ENCODE assay signal across 11 mouse cellular contexts in genomic region chr2:162976001-162976400, GRCm38 (mm10). TPM values are rescaled to one million over a fixed set of nuclear protein-coding genes. Genes with fewer than 3 reads are reported as not detected.
DNase-seq lines count a peak whose midpoint lies in the region; ATAC-seq lines count a peak whose summit lies in the region.
"Had no signal": no experiment of that assay in that cellular context is flagged by ENCODE, and none has a peak within 500 bp of the region (broad histone marks: within the 10 kb centered on the region; RNA-seq: fewer than 3 reads in every experiment).

No protein-coding gene starts in this region.

- no peak overlapping the region for H3K4me3 ChIP-seq in forebrain, embryonic 15.5 days
- no peak overlapping the region for H3K4me3 ChIP-seq in forebrain, embryonic 13.5 days
- H3K4me3 ChIP-seq: lung, embryonic 15.5 days; neural tube, embryonic 13.5 days had no signal

- no peaks in the 10 kb centered on the region for H3K9me3 ChIP-seq in forebrain, embryonic 15.5 days
- H3K9me3 ChIP-seq in forebrain, embryonic 13.5 days (replicated peaks): no peaks in the 10 kb centered on the region
- H3K9me3 ChIP-seq: lung, embryonic 15.5 days; neural tube, embryonic 13.5 days had no signal

- ATAC-seq in forebrain, embryonic 15.5 days (replicated peaks): 0 out of 2 replicates have a peak, but pooled peaks have one; percentile 14
- ATAC-seq in forebrain, embryonic 13.5 days: no peak

- WGBS in forebrain, embryonic 15.5 days: 51% methylated on average over 4 of the region's 4 CpGs
- 65% methylated on average over 4 of the region's 4 CpGs for WGBS in forebrain, embryonic 13.5 days

- no peaks in the 10 kb centered on the region for H3K27me3 ChIP-seq in forebrain, embryonic 15.5 days
- no peaks in the 10 kb centered on the region for H3K27me3 ChIP-seq in forebrain, embryonic 13.5 days
- H3K27me3 ChIP-seq: lung, embryonic 15.5 days; neural tube, embryonic 13.5 days had no signal

- H3K4me1 ChIP-seq in forebrain, embryonic 15.5 days: peaks cover 25% of the 10 kb centered on the region
- H3K4me1 ChIP-seq in forebrain, embryonic 13.5 days: peaks cover 31% of the 10 kb centered on the region

- H3K4me2 ChIP-seq in forebrain, embryonic 15.5 days (replicated peaks): no peak overlapping the region
- no peak overlapping the region for H3K4me2 ChIP-seq in forebrain, embryonic 13.5 days
- H3K4me2 ChIP-seq: lung, embryonic 15.5 days; neural tube, embryonic 13.5 days had no signal

- no peaks in the 10 kb centered on the region for H3K36me3 ChIP-seq in forebrain, embryonic 15.5 days
- no peaks in the 10 kb centered on the region for H3K36me3 ChIP-seq in forebrain, embryonic 13.5 days (ENCODE audit: poor library complexity, severe bottlenecking)
- H3K36me3 ChIP-seq: lung, embryonic 15.5 days; neural tube, embryonic 13.5 days had no signal

- intact Hi-C loops in left cerebral cortex, postnatal 4 days (cut with DNase I): no loop called here
- intact Hi-C loops in left cerebral cortex, postnatal 14 days (cut with DNase I): no loop called here

- H3K9ac ChIP-seq in forebrain, embryonic 15.5 days (replicated peaks): no peak overlapping the region
- no peak overlapping the region for H3K9ac ChIP-seq in forebrain, embryonic 13.5 days
- H3K9ac ChIP-seq: lung, embryonic 15.5 days; neural tube, embryonic 13.5 days had no signal

- DNase-seq in left cerebral cortex, postnatal 4 days: peak; percentile 70
- no peak for DNase-seq in left cerebral cortex, postnatal 14 days (ENCODE audit: low spot score in 2 of 2)
- DNase-seq in kidney, adult 9 months: peak; percentile 68
- DNase-seq in skeletal muscle tissue, adult 2 months (ENCODE audit: low read depth, low spot score): peak; percentile 42
- no peak for DNase-seq in frontal cortex, postnatal 10 days (ENCODE audit: low spot score in 2 of 2)
- no peak for DNase-seq in thymus, postnatal 14 days
- DNase-seq: cerebellum, postnatal 36 days had no signal

- H3K27ac ChIP-seq in forebrain, embryonic 15.5 days (replicated peaks): 0 out of 2 replicates have a peak overlapping the region, but pooled peaks have one; percentile 3
- no peak overlapping the region for H3K27ac ChIP-seq in forebrain, embryonic 13.5 days
- H3K27ac ChIP-seq: lung, embryonic 15.5 days; neural tube, embryonic 13.5 days had no signal

RNA-seq across cellular contexts. Expression of gene Sgk2, which starts 11.1 kb away (rescaled TPM):
- polyA plus RNA-seq in forebrain, embryonic 15.5 days (2015; fragmentation: Nextera tagmentation; extraction: Ambion mirVana): 0.32 TPM in 1 of 2 replicates, not detected in the other
- polyA plus RNA-seq in forebrain, embryonic 13.5 days (2015; fragmentation: Nextera tagmentation; extraction: Ambion mirVana): not detected in 2 replicates
- total RNA-seq in left cerebral cortex, postnatal 4 days (2021): not detected
- total RNA-seq in left cerebral cortex, postnatal 14 days (2021): 1 to 10 TPM in 1 of 2 experiments, under 1 TPM in 1; 0.55 to 1.1 TPM
- polyA plus RNA-seq: lung, embryonic 15.5 days; neural tube, embryonic 13.5 days had no signal

RNA-seq across cellular contexts. Expression of gene L3mbtl1, which starts 32.7 kb away (rescaled TPM):
- polyA plus RNA-seq in forebrain, embryonic 15.5 days (2015; fragmentation: Nextera tagmentation; extraction: Ambion mirVana): 0.86 and 1.3 TPM in 2 replicates
- polyA plus RNA-seq in forebrain, embryonic 13.5 days (2015; fragmentation: Nextera tagmentation; extraction: Ambion mirVana): 0.25 and 0.37 TPM in 2 replicates
- 10 to 100 TPM; 26.4 to 31.4 TPM for total RNA-seq in left cerebral cortex, postnatal 4 days (2021)
- total RNA-seq in left cerebral cortex, postnatal 14 days (2021): 10 to 100 TPM; 24.1 to 24.9 TPM

RNA-seq across cellular contexts. Expression of gene Ift52, which starts 41.2 kb away (rescaled TPM):
- polyA plus RNA-seq in forebrain, embryonic 15.5 days (2015; fragmentation: Nextera tagmentation; extraction: Ambion mirVana): 38.4 and 40.2 TPM in 2 replicates
- polyA plus RNA-seq in forebrain, embryonic 13.5 days (2015; fragmentation: Nextera tagmentation; extraction: Ambion mirVana): 44.8 and 48.9 TPM in 2 replicates
- total RNA-seq in left cerebral cortex, postnatal 4 days (2021): 10 to 100 TPM; 23.6 to 26.2 TPM
- total RNA-seq in left cerebral cortex, postnatal 14 days (2021): 10 to 100 TPM; 29.8 to 30.6 TPM

RNA-seq across cellular contexts. Expression of gene Srsf6, which starts 44.7 kb away (rescaled TPM):
- 172 and 180 TPM in 2 replicates for polyA plus RNA-seq in forebrain, embryonic 15.5 days (2015; fragmentation: Nextera tagmentation; extraction: Ambion mirVana)
- 212 and 238 TPM in 2 replicates for polyA plus RNA-seq in forebrain, embryonic 13.5 days (2015; fragmentation: Nextera tagmentation; extraction: Ambion mirVana)
- total RNA-seq in left cerebral cortex, postnatal 4 days (2021): 100 to 1,000 TPM; 154 to 158 TPM
- total RNA-seq in left cerebral cortex, postnatal 14 days (2021): 100 to 1,000 TPM; 112 to 115 TPM

Comparison
In these comparisons a context has a peak if more than half of its experiments do, and no peak if none do; other contexts are left out.
1. DNase-seq: peak in left cerebral cortex, postnatal 4 days (single experiment), kidney, adult 9 months (single experiment) and skeletal muscle tissue, adult 2 months (single experiment); none in left cerebral cortex, postnatal 14 days (0 of 2), frontal cortex, postnatal 10 days (0 of 2) and thymus, postnatal 14 days (single experiment).